Mouse (Mus musculus) liver, embryonic 14.5 days (tissue): ENCODE results near the gene Gbp2. TPM values are rescaled to one million over a fixed set of nuclear protein-coding genes. Genes with fewer than 3 reads are reported as not detected.
A peak's percentile ranks its signal among the peaks of the same experiment; 100 is the strongest.

Experiments
- ATAC-seq: fragments of 200-750 bp; cut with Nextera tagmentation; 2 replicates; pipeline ENCODE4 v1.8.0; 2017; ENCODE audit warnings: moderate number of reproducible peaks, mild to moderate bottlenecking, moderate library complexity; ENCODE audit not compliant: insufficient read depth
- DNase-seq, 3 experiments: peaks; one replicate each; pipeline ENCODE4 v3.0.0-alpha.2; 2012 to 2013; ENCODE audit warnings: low read depth in 3 of 3, low spot score in 3 of 3
- H3K27ac ChIP-seq: fragments of 300-500 bp; sonication (generic); 2 replicates; pipeline ENCODE4 v1.5.1; 2014; ENCODE audit warnings: moderate library complexity, mild to moderate bottlenecking, control low read depth, inconsistent platforms
- H3K27me3 ChIP-seq: fragments of 300-500 bp; sonication (generic); 2 replicates; pipeline ENCODE4 v1.6.1; 2014; ENCODE audit warnings: mild to moderate bottlenecking, low read length, moderate library complexity; ENCODE audit not compliant: control insufficient read depth, insufficient read depth
- H3K36me3 ChIP-seq: fragments of 300-500 bp; sonication (generic); replicated peaks from 2 replicates; pipeline ENCODE4 v1.6.1; 2014; ENCODE audit warnings: low read depth; ENCODE audit not compliant: control insufficient read depth, insufficient read depth
- H3K4me1 ChIP-seq, 2 experiments: fragments of 200-500 bp in 1 of 2; fragments of 300-500 bp in 1 of 2; sonication (generic) in 1 of 2; replicated peaks; 2 replicates each; pipeline ENCODE4 v1.6.1; 2012 to 2014; ENCODE audit warnings: antibody characterized with exemption in 1 of 2, inconsistent platforms in 1 of 2, low read length in 1 of 2; ENCODE audit not compliant: control insufficient read depth in 2 of 2, insufficient read depth in 2 of 2
- H3K4me2 ChIP-seq: fragments of 300-500 bp; sonication (generic); 2 replicates; pipeline ENCODE4 v1.6.1; 2014; ENCODE audit warnings: low read depth, mild to moderate bottlenecking, control low read depth, moderate library complexity
- H3K4me3 ChIP-seq, 2 experiments: fragments of 200-500 bp in 1 of 2; fragments of 300-500 bp in 1 of 2; sonication (generic) in 1 of 2; 2 replicates each; pipeline ENCODE4 v1.5.1; 2012 to 2014; ENCODE audit warnings: low read depth in 2 of 2, low read length in 2 of 2, mild to moderate bottlenecking in 2 of 2, control low read depth in 1 of 2, inconsistent platforms in 1 of 2, moderate library complexity in 1 of 2; ENCODE audit not compliant: insufficient read depth in 1 of 2
- H3K9ac ChIP-seq: fragments of 300-500 bp; sonication (generic); replicated peaks from 2 replicates; pipeline ENCODE4 v1.6.1; 2014; ENCODE audit warnings: mild to moderate bottlenecking, control low read depth, moderate library complexity
- H3K9me3 ChIP-seq: fragments of 300-500 bp; sonication (generic); 2 replicates; pipeline ENCODE4 v1.6.1; 2016; ENCODE audit warnings: low read length, mixed read lengths; ENCODE audit not compliant: control insufficient read depth
- CTCF ChIP-seq: IDR thresholded peaks from 2 replicates; pipeline ENCODE4 v1.5.1; 2016; ENCODE audit warnings: antibody characterized with exemption, low read depth, control low read depth
- EP300 ChIP-seq: IDR thresholded peaks from 2 replicates; pipeline ENCODE4 v1.6.1; 2016; ENCODE audit warnings: antibody characterized with exemption, low read depth
- WGBS: fragments of 180-500 bp; shearing (Covaris S2); extraction: QIAGEN DNeasy Blood & Tissue Kit; methylation state at CpG from one replicate; pipeline ENCODE4 v1.1.7; 2014; ENCODE audit not compliant: insufficient replicate concordance; 5-methylcytosine and 5-hydroxymethylcytosine counted together
- polyA plus RNA-seq, 2 experiments: library from polyadenylated mRNA; depleted of rRNA in 1 of 2; stranded (reverse) in 1 of 2; unstranded in 1 of 2; fragments of >200 nt; fragmentation: Nextera tagmentation in 1 of 2; extraction: Ambion mirVana in 1 of 2; gene quantifications; 2 replicates each; pipeline versions ENCODE4 v1.2.1 to v1.2.3; 2012 to 2014

The Gbp2 gene
- 0.81 and 1.3 TPM in 2 replicates for polyA plus RNA-seq (2012; rRNA removed)
- 1.8 and 2.2 TPM in 2 replicates for polyA plus RNA-seq (2014; fragmentation: Nextera tagmentation; extraction: Ambion mirVana)

DNA sequence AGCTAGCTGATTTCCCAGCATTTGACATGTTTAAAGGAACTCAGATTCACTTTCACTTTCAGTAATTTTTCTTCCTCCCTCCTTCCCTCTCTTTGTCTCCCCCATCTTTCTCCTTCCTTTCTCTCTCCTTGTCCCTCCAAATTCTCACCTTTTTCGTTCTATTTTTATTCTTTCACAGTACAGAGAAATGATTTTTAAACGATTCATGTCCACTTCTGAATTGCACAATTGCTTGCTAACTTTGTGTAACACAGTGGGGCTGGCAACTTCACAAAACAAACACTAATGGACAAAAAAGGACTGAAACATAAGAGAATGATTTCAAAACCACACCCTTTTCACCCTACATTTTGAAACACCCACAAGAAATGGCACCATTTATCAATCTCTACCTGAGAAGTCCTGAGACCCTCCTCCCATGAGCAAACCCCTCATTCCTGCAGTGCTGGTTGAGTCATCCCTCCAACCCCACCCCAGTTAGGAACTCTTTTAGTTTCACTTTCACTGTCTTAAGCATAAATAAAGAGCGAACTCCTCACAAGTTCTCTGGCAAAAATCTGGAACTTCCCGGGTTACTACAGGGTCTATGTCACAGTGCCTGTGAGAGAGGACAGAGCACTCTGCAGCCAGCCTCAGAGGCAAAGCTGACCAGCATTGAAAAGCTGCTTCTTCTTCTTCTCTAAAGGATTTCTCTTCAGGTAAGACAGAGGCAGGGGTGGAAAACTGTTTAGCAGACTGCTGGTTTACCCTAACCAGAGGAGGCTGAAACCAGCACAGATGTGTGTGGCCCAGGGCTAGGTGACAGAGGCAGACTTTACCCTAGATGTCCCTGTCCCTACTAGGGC, at the start of gene Gbp2:
Gbp2 (plus strand) TSS at position 492 of the 845 bp plus-strand sequence.
- H3K4me1 ChIP-seq = no peaks in the 10 kb centered on the region; a peak in 2 of 4 replicates
- 17% methylated on average over 4 of the region's 4 CpGs for WGBS
- ATAC-seq = peak; percentile 48
- no peaks in the 10 kb centered on the region for H3K36me3 ChIP-seq
- no peaks in the 10 kb centered on the region for H3K9me3 ChIP-seq
- DNase-seq = no peak
- H3K27ac ChIP-seq = no peak within 1 kb of the TSS
- H3K4me2 ChIP-seq = peak within 1 kb of the TSS; percentile 61
- peak within 1 kb of the TSS; percentile 36 to 42 for H3K4me3 ChIP-seq
- TF ChIP-seq EP300 (no peak), CTCF (no peak)
- no peaks in the 10 kb centered on the region for H3K27me3 ChIP-seq
- H3K9ac ChIP-seq = peak within 1 kb of the TSS; percentile 18; the same call in 1 of the 2 replicates

DNA sequence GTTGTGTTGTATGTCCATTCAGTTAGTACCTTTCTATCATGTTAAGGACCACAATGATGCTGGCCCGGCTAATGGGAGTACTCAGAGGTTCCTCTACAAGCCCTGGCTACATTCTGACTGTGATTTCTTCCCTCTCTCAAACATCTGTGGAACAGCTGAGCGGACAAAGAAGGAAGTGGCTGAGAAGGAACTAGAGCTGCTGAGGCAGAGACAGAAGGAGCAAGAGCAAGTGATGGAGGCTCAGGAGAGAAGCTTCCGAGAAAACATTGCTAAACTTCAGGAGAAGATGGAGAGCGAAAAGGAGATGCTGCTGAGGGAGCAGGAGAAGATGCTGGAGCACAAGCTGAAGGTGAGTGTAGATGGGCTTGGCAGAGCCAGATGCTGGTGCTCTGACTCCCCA, 49.7 kb upstream of the Gbp2 start:
- H3K27ac ChIP-seq = no peak overlapping the region
- no peaks in the 10 kb centered on the region for H3K36me3 ChIP-seq
- H3K4me3 ChIP-seq = no peak overlapping the region
- ATAC-seq = no peak
- no peaks in the 10 kb centered on the region for H3K9me3 ChIP-seq
- no peaks in the 10 kb centered on the region for H3K4me1 ChIP-seq
- WGBS = 50% methylated on average over 4 of the region's 4 CpGs
- no peak overlapping the region for H3K9ac ChIP-seq
- no peaks in the 10 kb centered on the region for H3K27me3 ChIP-seq
- H3K4me2 ChIP-seq = no peak overlapping the region
- no peak for DNase-seq
- no peak for TF ChIP-seq CTCF
- no peak for TF ChIP-seq EP300

DNA sequence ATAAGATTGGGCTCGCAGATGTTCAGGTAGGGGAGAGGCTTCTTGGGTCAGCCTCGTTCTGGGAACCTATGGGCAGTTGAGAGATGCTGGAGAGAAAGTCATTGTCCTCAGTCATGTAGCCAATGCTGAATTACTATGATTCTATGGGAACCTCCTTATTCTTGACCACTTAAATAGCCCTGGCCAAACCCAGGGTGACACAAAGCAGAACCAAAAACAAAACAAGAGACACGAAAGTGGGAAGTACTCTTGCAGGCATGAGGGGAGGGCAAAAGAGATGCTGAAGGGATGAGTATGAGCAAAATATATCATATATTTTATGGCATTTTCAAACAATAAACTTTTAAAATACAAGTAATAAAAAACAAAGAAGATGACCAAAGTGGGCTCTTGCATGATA, 43.3 kb upstream of the Gbp2 start:
- H3K27ac ChIP-seq = no peak overlapping the region
- H3K9ac ChIP-seq = no peak overlapping the region
- DNase-seq (no peak), ATAC-seq (no peak)
- 44% methylated on average over 3 of the region's 3 CpGs for WGBS
- H3K4me3 ChIP-seq = no peak overlapping the region
- H3K36me3 ChIP-seq = no peaks in the 10 kb centered on the region
- H3K4me2 ChIP-seq = no peak overlapping the region
- TF ChIP-seq CTCF = no peak
- no peak for TF ChIP-seq EP300
- no peaks in the 10 kb centered on the region for H3K9me3 ChIP-seq
- H3K27me3 ChIP-seq = no peaks in the 10 kb centered on the region
- no peaks in the 10 kb centered on the region for H3K4me1 ChIP-seq

DNA sequence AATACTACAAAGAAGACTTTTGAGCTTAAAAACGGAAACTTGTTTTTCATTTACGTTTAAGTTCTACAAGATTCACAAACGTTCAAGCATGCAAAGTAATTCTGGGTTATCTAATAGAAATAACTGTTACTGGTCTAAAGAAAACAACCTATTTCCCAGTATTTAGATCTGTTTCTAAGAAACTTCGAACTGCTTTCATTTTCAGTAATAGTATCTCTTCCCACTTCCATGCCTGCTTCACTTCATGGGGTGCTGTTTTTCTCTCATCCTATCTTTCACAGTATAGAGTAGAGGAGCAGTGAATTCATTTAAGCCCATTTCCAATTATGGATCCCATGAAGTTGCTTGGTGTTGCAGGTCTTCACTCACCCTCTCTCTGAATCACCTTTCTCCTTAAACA, 42.1 kb upstream of the Gbp2 start:
- Histone ChIP-seq H3K27me3 (no peaks in the 10 kb centered on the region), H3K9ac (no peak overlapping the region), H3K36me3 (no peaks in the 10 kb centered on the region), H3K27ac (no peak overlapping the region), H3K4me3 (no peak overlapping the region), H3K9me3 (no peaks in the 10 kb centered on the region), H3K4me1 (no peaks in the 10 kb centered on the region), H3K4me2 (no peak overlapping the region)
- DNase-seq (no peak), ATAC-seq (no peak)
- 52% methylated on average over 4 of the region's 4 CpGs for WGBS
- TF ChIP-seq CTCF = no peak
- TF ChIP-seq EP300 = no peak

DNA sequence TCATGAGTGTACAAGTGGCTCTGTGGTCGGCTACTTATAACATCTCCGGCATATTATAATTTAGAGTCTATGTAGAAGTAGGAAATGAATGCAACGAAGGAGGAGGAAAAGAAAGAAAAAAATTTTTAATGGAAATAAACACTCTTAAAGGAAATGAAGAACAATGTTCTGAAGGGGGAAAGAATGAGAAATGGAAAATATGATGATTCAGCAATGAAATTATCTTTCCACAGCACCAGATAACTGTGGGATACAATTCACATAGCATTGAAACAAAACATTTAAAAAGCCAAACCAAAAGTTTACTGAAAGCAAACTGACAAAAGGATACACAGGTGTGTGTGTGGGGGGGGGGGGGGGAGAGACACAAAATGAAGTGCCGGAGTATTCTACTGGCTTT, 37.3 kb upstream of the Gbp2 start:
- DNase-seq (no peak), ATAC-seq (no peak)
- no peaks in the 10 kb centered on the region for H3K9me3 ChIP-seq
- 62% methylated on average over 4 of the region's 4 CpGs for WGBS
- H3K36me3 ChIP-seq = no peaks in the 10 kb centered on the region
- no peak overlapping the region for H3K9ac ChIP-seq
- no peak overlapping the region for H3K27ac ChIP-seq
- TF ChIP-seq CTCF (no peak), EP300 (no peak)
- H3K4me1 ChIP-seq = no peaks in the 10 kb centered on the region
- no peak overlapping the region for H3K4me3 ChIP-seq
- no peak overlapping the region for H3K4me2 ChIP-seq
- no peaks in the 10 kb centered on the region for H3K27me3 ChIP-seq
